Mouse (Mus musculus): Measurements from ENCODE around the gene Polr3e. TPM values are rescaled to one million over a fixed set of nuclear protein-coding genes. Genes with fewer than 3 reads are reported as not detected.

The Polr3e gene
- polyA plus RNA-seq, 2 experiments from 2014 or later, result 10.8 to 12.3 TPM

DNA sequence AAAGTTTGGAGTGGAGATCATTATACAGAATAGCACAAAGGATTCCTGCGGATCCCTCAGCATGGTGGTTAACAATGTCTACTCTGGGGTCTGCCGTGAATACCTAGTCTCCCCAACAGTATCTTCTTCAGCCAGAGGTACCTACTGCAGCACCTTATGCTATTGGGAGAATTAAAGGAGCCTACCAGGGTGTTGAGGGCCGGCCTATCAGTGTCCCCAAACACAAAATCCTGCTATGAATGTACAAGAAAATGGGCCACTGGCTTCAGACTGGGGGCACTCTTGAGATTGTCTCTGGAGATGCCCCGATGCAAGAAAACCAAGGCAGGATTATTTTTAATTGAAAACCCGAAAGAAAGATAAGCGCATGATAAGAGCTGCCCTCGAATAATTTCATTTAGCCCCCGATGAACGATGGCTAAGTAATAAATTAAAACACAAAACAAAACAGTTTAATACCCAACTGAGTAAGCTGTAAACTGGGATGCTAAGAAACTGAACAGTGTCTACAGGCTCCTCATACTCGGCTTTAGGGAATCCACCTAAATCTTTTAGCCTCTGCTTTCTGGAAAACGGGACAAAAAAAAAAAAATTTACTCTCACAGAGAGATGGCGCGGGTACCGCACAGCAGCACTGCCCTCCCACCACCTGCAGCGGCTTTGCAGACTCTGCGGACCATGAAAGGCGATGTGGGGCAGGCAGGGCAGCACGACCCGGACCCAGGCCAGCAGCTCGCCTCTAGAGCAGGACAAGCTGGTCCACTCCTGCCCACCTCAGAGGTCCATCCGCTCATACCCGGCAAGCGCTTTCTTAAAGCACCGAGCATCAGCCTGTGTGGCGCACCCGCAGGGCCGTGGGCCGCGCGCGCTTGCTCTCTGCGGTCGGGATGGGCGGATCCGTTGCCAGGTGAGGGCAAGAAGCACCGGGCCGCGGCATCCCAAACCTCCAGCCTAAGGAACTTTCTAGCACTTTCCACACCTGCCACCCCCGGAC lies 63.7 kb downstream of the Polr3e start:
- ATAC-seq, result peak; percentile 19

DNA sequence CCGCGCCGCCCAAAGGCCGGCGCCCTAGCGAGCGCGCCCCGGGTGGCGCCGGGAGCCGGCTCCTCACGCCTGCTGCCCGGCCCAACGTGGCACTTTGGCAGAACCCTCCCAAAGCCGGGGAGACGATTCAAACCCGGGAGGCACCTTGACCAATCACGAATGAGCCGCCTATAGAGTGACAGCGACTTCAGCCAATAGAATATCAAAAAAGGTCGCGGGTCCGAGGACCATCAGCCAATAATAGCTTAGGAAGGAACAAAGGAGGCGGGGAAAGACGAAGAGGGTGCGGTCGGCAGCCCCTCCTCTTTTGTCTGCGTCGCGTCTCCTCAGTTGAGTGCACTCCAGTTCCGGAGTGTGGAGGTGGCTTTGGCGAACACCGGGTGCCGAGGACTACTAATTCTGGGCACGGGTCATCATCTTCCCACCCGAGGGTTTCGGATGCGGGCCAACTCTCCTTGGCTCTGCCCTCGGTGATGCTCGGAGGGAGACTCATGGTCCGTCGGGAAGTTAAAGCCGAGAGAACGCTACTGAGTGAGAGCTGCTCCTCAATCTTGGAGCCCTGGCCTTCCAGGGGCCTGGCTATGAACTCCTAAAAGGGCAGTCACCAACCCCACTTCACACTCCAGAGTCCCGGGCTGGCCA lies 64.8 kb downstream of the Polr3e start, which contains the start of the genes Cdr2 and Mfsd13b:
Cdr2 (minus strand) TSS at position 113 of the 642 bp plus-strand sequence.
Mfsd13b (plus strand) TSS at position 310 of the 642 bp plus-strand sequence.
- ATAC-seq, result peak; percentile 98

DNA sequence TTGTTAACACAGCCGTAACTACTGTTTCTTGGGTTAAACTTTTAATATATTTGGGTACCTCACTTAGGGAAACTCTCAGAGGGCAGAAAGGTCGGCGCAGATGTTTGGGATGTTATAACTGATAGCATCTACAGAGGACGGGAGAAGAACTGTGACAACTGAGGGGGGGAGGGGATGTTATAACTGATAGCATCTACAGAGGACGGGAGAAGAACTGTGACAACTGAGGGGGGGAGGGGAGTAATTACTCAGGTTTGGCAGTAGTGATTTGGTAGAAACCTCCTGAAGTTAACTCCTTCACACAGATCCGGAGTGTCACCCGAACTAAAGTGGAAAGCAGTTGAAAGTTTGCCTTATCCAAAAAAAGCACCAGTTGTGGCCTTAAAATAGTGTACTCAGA lies 65.4 kb downstream of the Polr3e start:
- no peak for ATAC-seq

DNA sequence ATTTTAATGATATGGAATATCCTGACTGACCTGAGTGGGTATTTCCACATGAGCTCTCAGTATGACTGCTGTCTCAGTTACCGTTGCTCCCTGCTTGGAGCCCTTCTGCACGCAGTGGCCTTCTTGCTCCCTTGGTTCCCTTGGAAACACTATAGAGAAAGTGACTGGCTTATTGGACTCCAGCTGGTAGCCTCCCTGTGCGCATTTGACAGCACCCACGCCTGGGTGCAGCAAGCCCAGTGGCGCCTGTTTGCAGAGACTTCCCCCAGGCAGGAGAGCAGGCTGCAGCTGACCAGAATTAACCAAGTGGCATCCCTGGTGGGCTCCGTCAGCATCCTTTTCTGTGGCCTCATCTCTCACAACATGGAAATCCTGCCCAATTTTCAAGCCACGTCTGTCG lies 73.6 kb downstream of the Polr3e start:
- ATAC-seq, result no peak

Other genes starting within 250 kb of the Polr3e start
- under 1 TPM; 0.38 to 0.98 TPM for gene Pdzd9, start 247.4 kb upstream of the Polr3e start, polyA plus RNA-seq (2017; shearing (Covaris generic))
- 1 to 10 TPM; 5.8 to 7.8 TPM for gene Mosmo, start 240.1 kb upstream of the Polr3e start, polyA plus RNA-seq (2017; shearing (Covaris generic))
- gene Vwa3a, start 178.4 kb upstream of the Polr3e start, polyA plus RNA-seq (2017; shearing (Covaris generic)), result not detected
- not detected for gene Gm5737, start 105.4 kb upstream of the Polr3e start, polyA plus RNA-seq (2017; shearing (Covaris generic))
- 1 to 10 TPM; 2.0 to 4.1 TPM for gene Eef2k, start 74.9 kb upstream of the Polr3e start, polyA plus RNA-seq (2017; shearing (Covaris generic))
- gene Cdr2, start 64.6 kb downstream of the Polr3e start, polyA plus RNA-seq (2017; shearing (Covaris generic)), result 1 to 10 TPM; 1.0 to 1.3 TPM
- not detected for gene Mfsd13b, start 64.8 kb downstream of the Polr3e start, polyA plus RNA-seq (2017; shearing (Covaris generic))
- 1 to 10 TPM; 8.2 to 8.3 TPM for gene Mettl9, start 116.7 kb downstream of the Polr3e start, polyA plus RNA-seq (2017; shearing (Covaris generic))
- gene Igsf6, start 156.8 kb downstream of the Polr3e start, polyA plus RNA-seq (2017; shearing (Covaris generic)), result under 1 TPM; 0.15 to 0.85 TPM
- gene Otoa, start 163.9 kb downstream of the Polr3e start, polyA plus RNA-seq (2017; shearing (Covaris generic)), result not detected

Data from activated CD4-positive, CD25-positive, alpha-beta regulatory T cell, adult 4 months (primary cell).